Mouse (Mus musculus): ENCODE measurements around the gene Sema4d.
"Not testable (repeated sequence)": the region's sequence is repeated elsewhere in the genome, so short reads cannot be mapped to it uniquely, and the experiment has no call there.

The Sema4d gene

DNA sequence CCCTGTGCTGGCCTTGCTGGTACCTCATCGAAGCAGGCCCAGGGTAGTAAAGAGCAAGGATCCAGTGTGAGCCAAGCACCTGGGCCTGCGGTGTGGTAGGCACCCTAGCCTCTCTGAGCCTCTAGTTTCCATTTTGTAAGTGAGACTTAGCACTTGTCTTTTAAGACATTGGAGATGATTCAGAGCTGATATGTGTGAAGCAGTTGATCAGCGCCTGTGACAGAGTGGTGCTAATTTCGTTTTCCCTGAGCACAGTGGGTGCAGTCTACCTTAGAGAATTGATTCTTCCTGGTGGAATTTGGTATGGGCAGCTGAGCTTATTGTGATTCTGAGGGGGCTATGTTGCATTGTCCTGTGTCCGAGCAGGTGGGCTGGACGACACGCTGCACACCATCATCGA is 111.9 kb downstream of the Sema4d start:
- in situ Hi-C loops (cut with MboI): no loop called here

DNA sequence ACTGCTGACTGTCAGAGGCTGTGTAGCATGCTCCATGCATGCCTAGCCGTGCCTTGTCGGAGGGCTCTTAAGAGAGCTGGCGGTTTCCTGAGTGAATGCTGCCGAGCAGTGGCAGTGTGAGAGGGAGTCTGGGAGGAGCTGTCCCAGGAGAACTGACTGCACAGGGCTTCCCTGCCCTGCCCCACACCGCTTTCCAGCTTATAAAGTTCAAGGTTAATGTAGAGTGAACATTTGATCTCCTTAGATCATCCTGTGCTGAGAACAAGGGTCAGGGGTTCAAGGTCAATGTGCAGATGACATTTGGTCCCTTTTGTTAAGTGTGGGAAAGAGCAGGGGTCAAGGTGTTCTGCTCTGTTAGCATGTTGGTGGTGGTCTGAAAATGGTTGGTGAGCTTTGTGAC is 112.5 kb downstream of the Sema4d start:
- in situ Hi-C loops (cut with MboI): no loop called here

DNA sequence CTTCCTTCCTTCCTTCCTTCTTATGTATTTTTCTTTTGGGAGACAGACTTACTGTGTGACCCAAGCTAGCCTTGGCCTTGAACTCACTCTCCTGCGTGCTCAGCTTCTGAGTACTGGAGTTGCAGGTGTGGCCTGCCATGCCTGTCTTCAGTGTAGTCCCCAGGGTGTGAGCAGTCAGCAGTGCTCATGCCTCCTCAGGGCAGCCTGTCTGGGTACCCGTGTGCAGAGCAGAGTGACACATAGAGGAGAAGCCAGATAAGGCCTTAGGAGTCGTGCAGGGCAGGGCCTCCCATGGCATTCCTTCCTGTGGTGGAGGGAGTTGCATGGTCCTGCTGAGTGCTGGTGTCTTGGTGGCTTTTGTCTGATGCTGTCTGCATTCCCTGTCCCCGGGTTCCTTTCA is 114.2 kb downstream of the Sema4d start:
- in situ Hi-C loops (cut with MboI): no loop called here

DNA sequence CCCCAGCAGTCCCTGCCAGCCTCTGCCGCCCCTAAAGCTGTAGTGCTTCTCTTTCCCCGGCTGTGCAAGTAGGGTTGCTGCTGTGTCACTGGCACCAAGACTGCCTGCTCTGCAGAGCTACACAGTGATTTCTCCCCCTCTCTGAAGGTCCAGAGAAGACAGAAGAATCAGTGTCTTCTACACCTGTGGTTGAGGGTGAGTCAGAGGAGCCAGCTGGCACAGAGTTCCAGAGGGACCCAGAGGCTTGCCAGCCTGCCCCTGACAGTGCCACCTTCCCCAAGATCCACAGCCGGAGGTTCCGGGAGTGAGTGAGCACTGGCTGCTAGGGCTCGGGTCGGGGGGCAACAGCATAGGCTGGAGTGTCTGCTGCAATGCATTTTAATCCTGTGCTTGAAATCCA is 114.9 kb downstream of the Sema4d start:
- in situ Hi-C loops (cut with MboI): no loop called here

DNA sequence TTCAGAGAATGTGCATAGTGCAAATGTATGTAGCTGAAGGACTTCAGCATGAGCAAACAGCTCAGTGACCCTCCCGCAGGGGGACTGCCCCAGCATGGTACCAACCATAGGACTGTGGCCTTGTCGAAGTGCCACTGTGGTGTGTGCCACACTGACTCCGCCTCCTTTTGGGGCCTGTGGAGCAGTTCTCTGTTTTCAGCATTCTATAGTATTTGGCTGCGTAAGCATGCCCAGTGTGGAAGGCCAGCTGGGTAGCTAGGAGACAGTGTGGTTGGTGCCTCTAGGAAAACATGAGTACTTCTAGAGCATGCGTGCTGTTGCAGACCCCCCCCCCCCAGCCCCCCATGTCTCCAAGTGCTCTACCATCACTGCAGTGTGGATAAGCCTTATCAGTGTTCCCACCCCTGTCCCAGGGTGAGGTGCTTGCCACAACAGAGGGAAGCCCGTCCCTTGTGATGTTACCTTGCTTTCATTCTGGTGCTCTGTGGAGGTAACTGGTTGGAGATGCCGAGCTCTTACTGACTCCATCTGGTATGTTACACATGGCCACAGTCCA is 115.8 kb downstream of the Sema4d start:
- in situ Hi-C loops (cut with MboI): no loop called here

DNA sequence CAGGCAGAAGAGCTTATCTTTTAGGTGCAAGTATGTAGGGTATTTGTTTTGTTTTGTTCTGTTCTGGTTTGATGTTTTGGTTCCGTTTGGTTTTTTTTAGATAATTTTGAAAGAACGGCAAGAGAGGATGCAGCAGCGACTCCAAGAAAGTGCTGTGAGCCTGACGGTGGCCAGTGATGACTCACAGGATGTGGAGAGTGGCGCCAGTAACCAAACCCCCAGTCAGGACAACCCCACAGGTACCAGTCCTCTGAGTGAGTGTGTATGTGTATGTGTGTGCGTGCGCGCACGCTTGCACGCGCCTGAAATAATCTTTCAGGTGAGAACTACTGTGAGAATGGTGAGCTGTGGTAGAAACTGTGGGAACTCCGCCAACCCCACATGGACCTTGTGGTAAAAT is 116.5 kb downstream of the Sema4d start:
- in situ Hi-C loops (cut with MboI): no loop called here

DNA sequence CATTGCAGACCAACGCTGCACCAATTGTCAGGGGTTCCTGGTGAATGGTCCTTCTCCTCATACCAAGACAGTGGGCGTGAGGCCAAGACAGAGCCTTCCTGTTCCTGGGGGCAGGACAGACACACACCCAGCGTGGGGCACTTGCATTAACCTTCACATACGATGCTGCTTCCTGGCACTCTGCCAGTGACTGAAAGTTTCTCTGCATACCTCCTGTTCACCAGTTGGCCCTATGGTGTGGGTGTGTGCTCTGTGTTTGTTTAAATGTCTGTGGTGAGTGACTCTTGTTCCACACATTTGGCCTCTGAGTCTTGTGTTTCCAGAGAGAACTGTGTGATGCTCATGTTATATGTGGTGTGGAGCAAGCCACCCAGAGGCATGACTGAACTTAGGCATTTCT is 116.9 kb downstream of the Sema4d start:
- in situ Hi-C loops (cut with MboI): no loop called here

DNA sequence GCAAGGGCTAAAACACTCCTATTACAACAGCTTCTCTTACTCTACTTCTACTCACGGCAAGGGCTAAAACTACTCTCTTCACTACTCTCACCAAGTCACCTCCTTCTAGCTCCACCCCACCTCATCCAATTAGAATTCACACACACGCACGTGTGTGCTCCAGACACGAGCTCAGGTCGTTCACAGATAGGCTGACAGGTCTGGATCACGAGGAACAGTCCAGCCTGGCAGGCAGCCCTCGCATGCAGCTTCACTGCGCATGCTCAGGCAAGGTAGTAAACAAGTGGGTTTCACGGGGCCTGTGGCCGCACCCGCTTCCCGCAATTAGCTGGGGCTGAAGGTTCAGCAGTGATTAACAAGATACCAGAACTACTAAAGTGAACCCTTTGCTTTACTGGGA is 125.4 kb downstream of the Sema4d start:
- in situ Hi-C loops (cut with MboI): not testable (repeated sequence)

DNA sequence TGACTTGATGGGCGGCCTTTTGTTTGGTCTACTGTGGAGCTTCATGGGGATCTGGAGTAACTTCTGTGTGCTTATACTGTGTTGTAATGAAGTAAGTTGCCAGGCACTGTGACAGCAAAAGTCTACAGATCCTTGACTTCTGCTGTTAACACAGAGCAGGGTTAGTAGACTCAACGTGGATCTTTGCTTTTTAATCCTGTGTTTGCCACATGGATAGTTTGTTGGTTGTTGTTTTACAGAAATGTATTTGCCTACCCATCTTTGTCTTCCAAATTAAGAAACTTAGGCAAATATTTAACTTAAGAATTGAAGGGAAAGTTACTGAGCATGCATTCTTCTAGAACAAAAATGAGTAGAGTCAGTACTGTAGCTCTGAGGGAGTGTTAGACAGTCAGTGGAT is 130.0 kb downstream of the Sema4d start:
- in situ Hi-C loops (cut with MboI): no loop called here

DNA sequence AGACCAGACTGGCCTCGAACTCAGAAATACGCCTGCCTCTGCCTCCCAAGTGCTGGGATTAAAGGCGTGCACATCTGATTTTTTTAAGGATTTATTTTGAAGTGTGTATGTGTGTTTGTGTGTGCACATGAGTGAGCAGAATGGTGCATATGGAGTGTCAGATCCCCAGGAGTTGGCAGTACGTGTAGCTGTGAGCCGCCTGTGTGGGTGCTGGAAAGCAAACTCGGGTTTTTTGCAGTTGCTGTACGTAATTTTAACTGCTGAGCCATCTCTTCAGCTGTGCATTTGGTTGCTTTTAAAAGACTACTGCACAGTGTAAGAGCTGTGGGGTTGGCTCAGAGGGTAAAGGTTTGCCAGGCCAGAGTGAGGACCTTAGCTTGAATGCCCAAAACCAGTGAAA is 134.0 kb downstream of the Sema4d start:
- in situ Hi-C loops (cut with MboI): no loop called here

DNA sequence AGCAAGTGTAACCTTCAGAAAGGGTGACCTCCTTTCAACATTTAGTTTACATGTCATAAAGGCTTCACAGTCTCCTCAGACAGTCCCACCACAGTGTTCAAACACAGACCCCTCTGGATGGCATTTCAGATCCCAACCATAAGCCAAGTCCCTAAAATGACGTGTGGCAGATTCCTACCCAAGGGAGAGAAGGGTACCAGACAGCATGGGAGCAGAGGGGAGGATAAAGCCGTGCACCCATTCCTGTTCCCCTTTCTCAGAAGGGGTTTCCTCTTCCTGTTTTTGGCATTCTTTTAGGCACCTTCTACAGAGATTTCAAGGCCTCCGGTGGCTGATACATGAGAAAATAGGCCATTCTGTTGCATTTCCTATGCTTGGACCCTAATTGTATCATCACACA is 135.5 kb downstream of the Sema4d start:
- in situ Hi-C loops (cut with MboI): no loop called here

DNA sequence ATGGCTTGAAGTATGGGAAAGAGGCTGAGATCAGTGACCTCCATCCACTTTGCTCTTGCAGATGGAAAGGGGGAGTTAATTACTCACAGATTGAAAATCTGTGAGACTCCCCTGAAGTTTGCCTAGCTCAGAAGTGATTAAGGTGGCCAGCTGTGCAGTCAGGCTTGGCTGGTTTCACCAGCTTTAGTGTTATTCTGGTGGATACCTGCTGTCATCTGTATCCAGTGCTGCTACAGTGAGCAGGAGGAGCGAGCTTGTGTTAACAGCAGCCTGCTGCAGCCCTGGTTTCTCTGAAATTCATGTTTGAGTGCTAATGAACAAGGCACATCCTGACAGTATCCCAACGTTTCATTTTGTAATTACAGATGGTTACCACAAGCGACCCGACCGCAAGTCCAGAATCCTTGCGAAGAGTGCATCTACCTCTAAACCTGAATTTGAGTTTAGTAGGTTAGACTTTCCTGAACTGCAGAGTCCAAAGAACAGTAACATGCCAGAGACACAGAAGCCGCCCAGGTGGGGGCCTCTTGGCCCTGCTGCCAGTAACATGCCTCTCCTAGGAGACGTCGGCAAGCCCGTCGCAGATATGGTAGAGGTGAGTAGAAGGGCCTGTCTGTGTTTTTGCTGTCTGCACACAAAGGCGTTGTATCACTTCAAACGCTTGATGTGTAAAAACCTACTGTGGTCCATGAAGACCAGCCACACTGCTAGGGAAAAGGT is 136.9 kb downstream of the Sema4d start:
- in situ Hi-C loops (cut with MboI): no loop called here

DNA sequence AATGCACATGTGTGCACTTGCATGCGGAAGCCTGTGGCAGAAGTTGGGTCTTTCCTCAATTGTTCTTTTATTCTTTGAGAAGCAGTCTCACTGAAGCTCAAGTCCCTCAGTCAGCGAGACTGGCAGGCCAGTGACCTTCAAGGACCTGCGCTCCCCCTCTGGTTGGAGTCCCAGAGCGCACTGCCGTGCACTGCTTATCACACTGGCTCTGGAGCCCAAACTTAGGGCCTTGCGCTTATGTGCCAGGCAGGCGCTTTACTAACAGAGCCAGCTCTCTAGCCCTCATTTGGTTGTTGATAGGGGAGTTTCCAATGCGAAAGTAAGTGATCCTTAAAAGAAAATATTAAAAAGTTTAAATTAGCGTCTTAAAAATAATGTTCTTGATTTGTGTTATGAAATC is 139.6 kb downstream of the Sema4d start:
- in situ Hi-C loops (cut with MboI): no loop called here

DNA sequence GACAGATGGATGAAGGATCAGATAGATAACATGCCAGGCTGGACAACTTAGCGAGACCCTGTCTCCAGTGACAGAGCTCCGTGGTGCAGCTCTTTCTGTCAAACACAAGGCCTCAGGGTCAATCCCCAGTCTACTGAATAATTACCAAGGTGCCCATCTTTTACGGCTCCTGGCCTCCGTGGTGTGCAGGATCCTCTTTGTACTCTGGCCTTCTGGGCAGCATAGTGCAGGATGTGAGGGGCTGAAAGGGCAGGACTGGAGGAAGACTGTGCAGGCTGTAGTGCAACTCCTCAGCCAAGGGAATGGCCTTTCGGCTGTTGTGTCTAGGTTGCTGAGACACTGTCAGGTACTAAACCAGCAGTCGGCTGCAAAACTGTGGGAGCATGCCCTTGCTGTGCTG is 140.4 kb downstream of the Sema4d start:
- in situ Hi-C loops (cut with MboI): no loop called here

DNA sequence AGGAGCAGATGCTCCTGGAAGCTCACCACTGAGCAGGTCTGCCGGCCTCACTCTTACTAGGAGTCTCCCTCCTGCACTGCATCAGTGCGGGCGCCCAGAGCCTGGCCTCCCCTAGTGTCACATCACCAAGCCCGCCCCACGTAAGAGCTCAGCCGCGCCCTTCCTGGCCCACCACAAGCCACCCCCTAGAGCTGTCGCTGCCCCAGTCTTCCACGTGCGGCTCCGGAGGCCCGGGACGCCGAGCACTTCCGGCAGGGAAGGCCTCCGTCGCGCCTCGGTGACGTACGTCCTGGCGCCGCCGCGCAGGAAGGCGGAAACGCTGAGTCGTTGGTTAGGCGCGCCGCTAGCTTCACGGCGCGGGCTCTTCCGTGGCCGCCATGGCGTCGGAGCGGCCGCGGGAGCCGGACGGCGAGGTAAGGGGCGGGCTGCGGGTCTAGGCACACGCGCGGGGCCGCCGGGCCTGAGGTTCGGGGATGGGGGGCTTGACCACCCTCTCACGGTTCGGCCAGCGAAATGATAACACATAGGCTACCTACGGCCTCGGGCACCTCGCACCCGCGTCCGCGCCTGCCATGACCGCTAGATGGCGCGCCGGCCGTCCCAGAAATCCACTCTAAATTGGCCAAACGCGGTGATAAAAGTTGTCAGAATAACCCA is 142.0 kb downstream of the Sema4d start, which contains the start of gene Secisbp2:
Secisbp2 (plus strand) TSS at position 290 of the 657 bp plus-strand sequence.
- in situ Hi-C loops (cut with MboI): no loop called here

DNA sequence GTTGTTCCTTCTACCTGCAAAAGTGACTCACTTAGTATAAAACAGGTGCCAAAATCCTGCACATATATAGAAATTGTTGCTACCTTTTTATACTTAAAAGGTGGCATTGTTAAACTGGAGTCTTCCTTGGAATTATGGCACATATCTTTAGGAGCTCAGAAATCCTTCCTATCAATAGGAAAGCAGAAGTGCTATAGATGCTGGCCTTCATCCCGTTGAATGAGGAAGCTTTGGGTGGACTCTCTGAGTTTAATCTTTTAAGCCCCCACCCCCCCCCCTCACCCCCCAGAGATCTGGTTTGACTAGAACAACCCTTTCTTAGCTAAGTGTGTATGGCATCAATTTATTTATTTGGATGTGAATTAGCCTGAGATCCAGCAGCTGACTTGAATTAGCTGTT is 143.8 kb downstream of the Sema4d start:
- in situ Hi-C loops (cut with MboI): no loop called here

DNA sequence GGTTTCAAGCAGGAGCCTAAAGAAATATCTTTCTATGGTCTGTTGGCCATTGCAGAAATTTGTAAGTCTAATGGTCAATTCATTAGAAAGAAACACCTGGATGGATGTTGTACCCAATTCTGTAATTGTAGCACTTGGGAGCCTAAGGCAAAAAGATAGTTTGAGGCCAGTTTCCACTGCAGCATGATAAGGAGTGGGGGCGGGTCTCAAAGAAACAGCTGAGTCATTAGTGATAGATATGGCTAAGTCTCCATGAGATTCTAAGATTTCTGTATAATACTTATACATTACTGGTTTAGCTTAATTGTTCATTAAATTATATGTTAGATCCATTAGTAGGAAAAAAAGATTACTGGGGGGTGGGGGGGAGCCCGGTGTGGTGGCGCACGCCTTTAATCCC is 145.3 kb downstream of the Sema4d start:
- in situ Hi-C loops (cut with MboI): no loop called here

DNA sequence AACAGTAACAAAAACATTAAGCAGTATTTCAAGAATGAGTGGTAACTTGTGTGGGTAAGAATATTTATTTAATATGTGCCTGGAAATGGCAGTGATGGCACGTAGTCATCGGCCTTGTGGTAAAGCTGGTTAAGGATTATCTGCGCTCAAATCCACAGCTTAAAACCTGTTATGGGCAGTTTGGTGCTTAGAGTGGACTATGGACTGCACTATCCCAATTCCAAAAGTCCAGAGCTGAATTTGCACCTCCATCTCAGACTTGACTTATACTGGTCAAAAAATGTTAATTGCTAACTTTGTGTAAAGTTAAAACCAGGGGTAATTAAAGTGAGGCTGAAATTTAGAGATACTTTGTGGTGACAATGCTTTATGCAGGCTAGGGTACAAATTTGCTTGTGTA is 145.8 kb downstream of the Sema4d start:
- in situ Hi-C loops (cut with MboI): no loop called here

DNA sequence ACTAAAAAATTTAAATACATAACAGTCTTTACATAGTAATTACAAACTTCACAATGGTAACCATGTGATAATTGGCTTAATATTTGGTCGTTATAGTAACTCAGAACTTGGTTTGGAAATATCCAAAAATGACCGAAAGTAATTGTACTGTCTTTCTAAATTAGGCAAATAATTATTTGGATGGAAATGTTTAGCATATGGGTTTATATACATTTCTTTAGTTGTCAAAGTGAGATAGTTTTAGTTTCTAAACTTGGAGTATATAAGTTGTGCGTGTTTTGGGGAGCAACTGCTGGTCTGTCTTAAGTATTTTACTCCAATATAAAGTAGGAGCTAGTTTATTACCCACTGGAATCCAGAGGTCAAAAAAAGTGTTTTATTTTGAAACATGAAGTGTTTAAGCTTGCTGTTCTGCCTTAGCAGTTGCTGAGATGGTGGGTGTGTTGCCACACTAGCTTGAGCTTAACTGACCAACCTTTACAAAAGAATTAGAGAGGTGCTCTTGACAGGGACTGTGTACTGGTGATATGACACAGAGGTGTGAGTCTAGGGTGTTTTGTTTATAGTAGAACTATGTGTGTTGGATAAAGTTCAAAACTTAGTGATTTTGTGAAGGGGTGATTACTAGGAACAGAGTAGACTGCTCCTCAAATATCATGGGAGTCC is 147.1 kb downstream of the Sema4d start:
- in situ Hi-C loops (cut with MboI): no loop called here

DNA sequence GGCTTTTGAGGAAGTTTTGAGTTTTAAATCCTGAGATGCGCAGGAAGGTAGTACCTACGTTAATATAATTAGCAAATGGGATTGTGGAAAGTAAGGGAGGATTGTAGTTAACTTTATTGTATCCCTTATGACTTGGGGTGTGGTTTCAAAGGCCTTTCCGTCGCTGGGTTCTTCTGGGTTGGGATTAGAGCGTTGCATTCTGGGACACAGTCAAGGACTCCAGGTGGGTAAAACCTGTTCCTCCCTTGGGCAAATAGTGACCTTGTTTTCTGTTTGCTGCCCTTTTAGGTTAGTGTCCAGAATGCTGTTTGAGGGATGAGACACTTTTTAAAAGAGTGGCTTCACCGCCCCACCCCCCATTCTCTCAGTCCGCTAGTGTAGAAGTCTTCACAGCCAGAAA is 147.7 kb downstream of the Sema4d start:
- in situ Hi-C loops (cut with MboI): no loop called here

DNA sequence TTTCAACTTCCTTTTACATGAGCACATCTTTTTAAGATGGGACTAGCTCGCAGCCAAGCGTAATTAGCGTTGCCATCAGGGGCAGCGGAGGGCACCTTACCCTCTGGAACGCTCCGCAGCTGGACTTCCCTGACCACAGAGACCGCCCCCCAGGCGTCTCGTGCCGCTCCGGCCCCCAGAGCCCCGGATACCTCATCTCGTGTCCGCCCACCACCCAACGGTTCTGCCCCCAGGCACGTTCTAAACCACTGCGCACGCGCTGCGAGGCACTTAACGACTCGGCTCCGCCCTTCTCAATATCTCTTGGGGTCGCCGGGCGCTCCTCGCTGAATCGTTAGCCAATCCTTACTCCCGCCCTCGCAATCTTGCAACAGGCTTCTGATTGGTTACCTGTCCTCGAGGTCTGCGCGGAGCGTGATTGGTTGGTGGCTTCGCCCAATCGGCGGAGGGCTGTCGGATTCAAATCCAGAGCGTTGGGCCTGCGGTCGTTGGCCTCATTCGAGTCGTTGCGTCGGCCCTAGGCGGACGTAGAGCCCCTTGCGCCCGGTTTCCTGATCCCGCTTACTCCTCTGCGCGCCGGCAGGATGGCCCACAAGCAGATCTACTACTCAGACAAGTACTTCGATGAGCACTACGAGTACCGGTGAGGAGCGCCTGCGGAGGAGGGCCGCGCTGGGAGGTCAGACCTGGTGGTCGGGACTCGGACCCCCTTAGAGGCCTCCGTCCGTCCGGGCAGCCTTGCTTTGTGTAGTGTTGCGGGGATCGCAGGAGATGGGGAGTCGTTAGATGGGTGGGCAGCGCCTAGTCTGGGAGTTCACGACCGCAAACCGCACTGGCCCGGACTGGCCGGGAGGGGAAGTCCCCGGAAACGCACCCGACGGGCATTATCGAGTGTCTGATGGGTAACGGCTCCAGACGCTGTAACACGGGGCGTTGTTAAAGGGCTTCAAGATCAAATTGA is 148.4 kb downstream of the Sema4d start, which contains the start of gene Cks2:
Cks2 (plus strand) TSS at position 404 of the 961 bp plus-strand sequence.
- in situ Hi-C loops (cut with MboI): no loop called here
